Mouse (Mus musculus) cerebellum, adult 9-10 months (tissue): ENCODE data around the gene Exoc4.
A peak's percentile ranks its signal among the peaks of the same experiment; 100 is the strongest.

Experiments used
- DNase-seq: peaks from one replicate; pipeline ENCODE4 v3.0.0; 2022

Exoc4 gene

DNA sequence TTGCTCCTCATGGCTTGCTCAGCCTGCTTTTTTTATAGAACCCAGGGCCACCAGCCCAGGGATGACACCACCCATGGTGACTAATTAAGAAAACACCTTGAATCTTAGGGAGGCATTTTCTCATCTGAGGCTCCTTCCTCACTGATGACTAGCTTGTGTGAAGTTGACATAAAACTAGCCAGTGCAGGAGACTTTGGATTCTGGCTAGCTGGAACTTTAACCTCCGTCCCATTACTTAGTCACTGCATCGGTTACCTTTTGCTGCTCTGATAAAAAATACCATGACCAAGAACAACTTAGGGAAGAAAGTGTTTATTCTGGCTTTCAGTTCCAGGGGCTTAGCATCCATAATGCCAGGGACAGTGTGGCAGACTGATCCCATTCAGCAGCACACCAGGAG is 711.9 kb downstream of the Exoc4 start:
- no peak for DNase-seq

DNA sequence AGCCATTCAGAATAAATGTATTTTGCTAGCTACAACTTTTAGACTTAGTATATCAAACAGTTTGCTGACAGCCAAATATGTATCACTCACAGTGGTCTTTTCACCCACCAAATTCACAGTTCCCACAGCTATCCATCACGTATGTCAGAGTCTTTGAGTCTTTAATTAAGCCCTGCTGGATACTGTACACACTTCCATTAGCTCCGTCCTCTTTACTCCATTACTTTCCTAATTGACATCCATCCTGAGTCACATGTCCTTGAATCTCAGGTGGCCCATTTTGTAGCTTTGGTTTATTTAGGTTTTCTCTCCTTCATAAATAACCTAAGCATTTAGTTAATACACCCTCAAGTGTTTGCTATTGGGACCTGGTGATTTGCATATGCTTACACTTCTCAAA is 714.2 kb downstream of the Exoc4 start:
- DNase-seq: no peak

DNA sequence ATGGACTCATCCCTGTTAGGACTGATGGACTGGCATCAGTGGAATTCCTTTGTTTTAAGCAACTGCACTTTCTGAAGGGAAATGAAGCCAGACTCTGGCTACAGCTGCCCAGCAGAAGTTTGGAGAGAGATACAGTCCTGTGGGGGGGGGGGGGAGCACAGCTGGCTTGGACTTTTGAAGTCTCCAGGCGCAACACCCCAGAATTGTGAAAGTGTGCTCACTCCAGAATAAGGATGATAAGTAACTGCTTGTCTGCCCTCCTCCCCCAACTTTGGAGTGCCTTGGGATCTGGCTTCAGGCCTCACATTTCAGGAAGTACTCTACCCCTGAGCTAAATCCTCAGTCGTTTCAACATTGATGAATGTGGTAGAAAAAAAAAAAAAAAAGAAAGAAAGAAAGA is 716.7 kb downstream of the Exoc4 start:
- DNase-seq: no peak

- peak; percentile 13 for DNase-seq
Observed at GRCm38 (mm10) chr6:33968746-33969145, 719.9 kb downstream of the Exoc4 start.

DNA sequence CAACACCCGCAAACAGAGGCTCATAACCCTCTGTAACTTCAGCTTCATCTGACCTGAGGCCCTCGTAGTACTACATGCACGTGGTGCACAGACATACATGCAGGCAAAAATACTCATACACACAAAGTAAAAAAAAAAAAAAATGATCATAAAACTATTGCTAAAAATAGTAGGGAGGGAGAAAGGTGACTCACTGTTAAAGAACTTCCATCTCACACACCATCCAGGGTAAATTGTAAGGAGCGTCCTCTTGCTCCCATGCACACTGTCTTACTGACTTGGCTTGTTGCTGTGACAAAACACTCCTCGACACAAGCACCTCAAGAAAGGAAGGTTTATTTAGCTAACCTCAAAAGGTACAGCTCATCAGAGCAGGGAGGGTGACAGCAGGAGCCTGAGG is 723.9 kb downstream of the Exoc4 start:
- DNase-seq: no peak

DNA sequence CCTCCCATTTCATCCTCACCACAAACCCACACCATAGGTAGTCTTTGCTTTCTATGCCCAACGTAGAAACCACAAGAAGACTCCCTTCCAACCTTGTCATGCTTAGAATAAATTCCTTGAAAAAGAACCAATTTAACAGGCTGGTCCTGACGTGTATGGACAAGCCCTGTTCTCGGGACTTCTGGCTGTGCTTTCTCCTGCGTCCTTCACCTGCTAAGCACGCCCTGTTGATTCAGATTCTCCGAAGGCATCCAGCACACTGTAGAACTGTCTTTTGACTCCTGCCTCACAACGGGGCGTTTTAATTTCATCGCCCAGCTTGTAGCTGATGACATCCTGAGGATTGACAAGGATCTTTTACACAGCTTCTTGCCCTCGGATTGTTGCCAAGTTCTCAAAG is 727.7 kb downstream of the Exoc4 start:
- DNase-seq: no peak

DNA sequence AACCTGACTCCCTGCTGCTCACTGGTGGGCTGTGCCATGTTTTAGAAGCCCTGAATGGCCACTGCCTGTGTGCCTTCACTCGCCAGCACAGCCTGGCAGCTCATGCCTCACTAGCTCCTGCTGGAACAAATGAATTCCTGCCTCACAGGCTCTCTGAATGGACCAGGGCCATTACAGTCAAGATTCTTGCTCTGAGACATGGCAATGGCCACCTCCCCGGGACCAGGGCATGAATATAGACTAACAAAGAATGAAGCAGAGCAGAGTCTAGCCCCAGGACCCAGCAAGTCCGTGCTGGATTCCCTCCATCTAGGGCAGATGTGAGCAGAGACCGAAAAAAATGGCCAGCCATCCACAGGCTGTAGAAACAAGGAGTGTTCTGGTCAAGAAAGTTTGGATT is 728.6 kb downstream of the Exoc4 start:
- no peak for DNase-seq

GRCm38 (mm10) chr6:33977880-33978279 is 729.0 kb downstream of the Exoc4 start:
- DNase-seq: no peak

DNA sequence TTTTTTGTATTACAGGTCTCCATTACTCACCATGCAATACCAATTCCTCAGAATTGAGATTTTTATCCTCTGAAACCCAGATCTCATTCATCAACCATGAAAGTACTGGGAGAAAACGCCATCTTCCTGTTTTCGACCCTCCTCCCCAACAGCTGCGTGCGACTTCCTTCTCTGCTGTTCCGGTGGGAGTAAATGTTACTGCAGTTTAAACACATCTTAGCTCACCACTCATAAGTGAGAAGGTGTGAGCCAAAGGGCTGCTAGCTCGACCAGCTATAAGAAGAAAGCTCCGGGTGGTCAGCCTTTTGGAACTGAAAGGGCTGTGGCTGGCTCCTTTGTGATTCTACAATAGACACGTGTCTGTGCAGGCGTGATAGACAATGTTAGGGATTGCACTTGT is 733.8 kb downstream of the Exoc4 start:
- no peak for DNase-seq

DNA sequence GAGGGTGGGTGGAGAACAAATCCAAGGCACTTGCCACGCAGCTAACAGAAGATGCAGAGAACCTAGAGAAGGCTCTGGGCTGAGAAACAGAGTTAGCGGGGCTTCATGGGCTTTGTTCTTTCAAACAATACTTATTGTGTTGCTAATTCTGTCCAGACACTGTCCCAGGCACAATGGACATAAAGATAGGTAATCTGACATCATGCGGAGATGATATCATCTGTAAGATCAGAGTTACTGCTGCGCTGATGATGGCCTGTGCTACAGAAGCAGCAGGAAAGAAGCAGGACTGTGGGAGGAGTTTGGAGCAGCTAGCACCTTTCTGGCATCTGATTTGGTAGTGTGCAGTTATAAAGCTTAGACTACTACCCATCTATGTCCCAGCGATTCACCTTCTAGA is 738.2 kb downstream of the Exoc4 start:
- no peak for DNase-seq

GRCm38 (mm10) chr6:33992213-33993034 is 743.5 kb downstream of the Exoc4 start:
- DNase-seq: no peak

DNA sequence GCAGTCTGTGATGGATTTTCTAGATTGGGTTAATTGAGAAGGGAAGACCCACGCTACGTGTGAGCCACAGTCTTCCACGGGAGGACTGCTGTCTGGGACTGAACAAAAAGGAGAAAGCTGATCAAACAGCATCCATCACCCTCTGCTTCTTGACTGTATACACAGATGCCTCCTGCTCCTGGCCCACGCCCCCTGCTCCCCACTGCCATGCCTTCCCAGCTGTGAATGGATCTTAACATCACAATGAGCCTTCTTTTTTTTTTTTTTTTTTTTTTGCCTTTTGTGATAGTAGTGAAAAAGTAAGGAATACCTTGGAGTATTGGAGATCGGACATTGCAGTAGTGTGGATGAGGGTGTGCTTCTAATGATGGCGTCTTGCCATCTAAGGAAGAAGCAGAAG is 745.0 kb downstream of the Exoc4 start:
- DNase-seq: no peak

GRCm38 (mm10) chr6:33998590-33998989 is 749.7 kb downstream of the Exoc4 start:
- DNase-seq: no peak

DNA sequence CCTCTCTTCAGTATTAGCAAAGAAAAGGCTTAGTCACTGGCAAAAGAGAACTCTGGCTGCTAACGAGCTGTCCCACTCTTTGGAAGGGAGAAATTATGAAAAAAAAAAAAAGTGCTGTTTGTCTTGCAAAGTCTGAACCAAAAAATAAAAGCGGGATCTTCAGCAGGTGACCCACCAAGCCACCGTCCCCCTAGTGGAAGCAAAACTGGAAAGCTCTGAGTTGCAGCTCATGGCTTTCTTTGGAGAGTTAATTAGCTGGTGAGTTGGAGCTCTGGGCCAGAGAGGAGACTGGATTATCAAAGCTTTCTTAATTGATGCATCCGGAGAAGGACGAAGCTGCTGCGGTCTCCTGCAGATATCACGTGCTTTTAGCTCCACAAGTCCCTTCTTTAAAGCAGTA is 750.6 kb downstream of the Exoc4 start:
- DNase-seq: no peak

DNA sequence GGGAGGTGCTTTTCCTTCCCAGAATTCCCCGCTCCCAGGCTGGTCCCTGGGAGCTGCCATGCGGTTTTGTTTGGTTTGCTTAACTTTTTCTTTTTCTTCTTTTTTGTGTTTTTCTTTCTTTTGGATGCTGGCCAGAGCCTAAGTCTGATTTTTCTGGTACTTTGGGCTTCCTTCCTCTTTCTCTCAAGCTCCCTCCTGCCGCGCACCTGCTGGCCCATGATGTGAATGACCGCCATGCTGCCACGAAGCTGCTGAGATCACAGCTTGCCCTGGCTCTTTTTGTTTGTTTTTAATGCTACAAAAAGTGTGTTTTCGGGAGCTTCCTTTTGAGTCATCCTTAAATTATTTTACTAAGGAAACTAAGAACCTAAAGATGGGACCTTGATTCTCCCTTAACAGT is 751.8 kb downstream of the Exoc4 start:
- DNase-seq: peak; percentile 5

- no peak for DNase-seq
Observed at GRCm38 (mm10) chr6:34003033-34003432, 754.1 kb downstream of the Exoc4 start.

- DNase-seq: no peak
Observed at GRCm38 (mm10) chr6:34013469-34013868, 764.6 kb downstream of the Exoc4 start.
